Mouse (Mus musculus): ENCODE measurements around the gene Clec1a.

- no peak for TF ChIP-seq GATA1 (IDR thresholded peaks at IDR 0.05; ENCODE audit: low read length)
- no peak for TF ChIP-seq TAL1 (IDR thresholded peaks at IDR 0.05; ENCODE audit: low read length)
Observed at GRCm38 (mm10) chr6:129425812-129426211, 26.0 kb downstream of the Clec1a start.
